Mouse (Mus musculus): ENCODE measurements around the gene Gm7954.
"Not testable (repeated sequence)": the region's sequence is repeated elsewhere in the genome, so short reads cannot be mapped to it uniquely, and the experiment has no call there.

Gm7954 gene

DNA sequence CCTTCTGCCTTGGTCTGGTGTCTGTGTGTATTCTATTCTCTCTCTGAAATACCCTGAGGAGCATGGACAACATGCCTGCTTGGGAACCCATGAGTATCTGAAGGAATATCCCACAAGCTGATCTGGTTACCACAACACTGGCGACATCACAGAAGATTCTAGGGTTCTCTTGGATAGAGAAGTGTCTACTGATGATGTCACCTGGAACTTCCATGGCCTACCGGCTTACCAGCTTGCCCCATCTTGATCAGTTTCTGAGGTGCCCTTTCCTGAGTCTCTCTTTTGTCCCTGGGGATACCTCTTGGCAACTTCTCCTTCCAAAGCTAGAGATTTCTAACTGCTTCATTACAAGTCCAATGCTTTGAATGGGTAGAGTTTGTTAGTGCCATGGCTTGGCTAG, at the start of gene Gm7954:
Gm7954 (minus strand) TSS at position 101 of the 400 bp plus-strand sequence.
- DNase-seq: not testable (repeated sequence)

DNA sequence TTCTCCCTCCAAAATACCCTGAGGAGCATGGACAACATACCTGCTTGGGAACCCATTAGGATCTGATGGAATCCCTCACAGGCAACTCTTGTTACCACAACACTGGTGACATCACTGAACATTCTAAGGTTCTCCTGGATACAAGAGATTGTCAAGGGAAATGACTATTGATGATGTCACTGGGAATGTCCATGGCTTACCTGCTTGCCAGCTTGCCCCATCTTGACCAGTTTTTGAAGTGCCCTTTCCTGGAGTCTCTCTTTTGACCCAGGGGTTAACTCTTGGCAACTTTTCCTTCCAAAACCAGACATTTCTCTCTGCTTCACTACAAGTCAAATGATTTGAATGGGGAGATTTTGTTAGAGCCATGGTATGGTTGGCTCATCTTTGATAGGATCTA, 36.1 kb upstream of the Gm7954 start, which contains the start of gene Gm3486:
Gm3486 (minus strand) TSS at position 101 of the 400 bp plus-strand sequence.
- DNase-seq: not testable (repeated sequence)

- not testable (repeated sequence) for DNase-seq
Measured at GRCm38 (mm10) chr14:41425393-41426075, 27.8 kb downstream of the Gm7954 start.

GRCm38 (mm10) chr14:41424694-41425093, 28.6 kb downstream of the Gm7954 start:
- DNase-seq: not testable (repeated sequence)

DNA sequence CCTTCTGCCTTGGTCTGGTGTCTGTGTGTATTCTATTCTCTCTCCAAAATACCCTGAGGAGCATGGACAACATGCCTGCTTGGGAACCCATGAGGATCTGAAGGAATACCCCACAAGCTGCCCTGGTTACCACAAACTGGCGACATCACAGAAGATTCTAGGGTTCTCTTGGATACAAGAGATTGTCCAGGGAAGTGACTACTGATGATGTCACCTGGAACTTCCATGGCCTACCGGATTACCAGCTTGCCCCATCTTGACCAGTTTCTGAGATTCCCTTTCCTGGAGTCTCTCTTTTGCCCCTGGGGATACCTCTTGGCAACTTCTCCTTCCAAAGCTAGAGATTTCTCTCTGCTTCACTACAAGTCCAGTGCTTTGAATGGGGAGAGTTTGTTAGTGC, 45.1 kb downstream of the Gm7954 start, which contains the start of gene Gm6482:
Gm6482 (minus strand) TSS at position 101 of the 400 bp plus-strand sequence.
- DNase-seq: not testable (repeated sequence)
